Mouse (Mus musculus) lung, postnatal 14 days (tissue): ENCODE measurements around the gene Zc3h12c.

Source experiments
- DNase-seq: peaks from one replicate; pipeline ENCODE4 v3.0.0; 2021

The Zc3h12c gene

DNA sequence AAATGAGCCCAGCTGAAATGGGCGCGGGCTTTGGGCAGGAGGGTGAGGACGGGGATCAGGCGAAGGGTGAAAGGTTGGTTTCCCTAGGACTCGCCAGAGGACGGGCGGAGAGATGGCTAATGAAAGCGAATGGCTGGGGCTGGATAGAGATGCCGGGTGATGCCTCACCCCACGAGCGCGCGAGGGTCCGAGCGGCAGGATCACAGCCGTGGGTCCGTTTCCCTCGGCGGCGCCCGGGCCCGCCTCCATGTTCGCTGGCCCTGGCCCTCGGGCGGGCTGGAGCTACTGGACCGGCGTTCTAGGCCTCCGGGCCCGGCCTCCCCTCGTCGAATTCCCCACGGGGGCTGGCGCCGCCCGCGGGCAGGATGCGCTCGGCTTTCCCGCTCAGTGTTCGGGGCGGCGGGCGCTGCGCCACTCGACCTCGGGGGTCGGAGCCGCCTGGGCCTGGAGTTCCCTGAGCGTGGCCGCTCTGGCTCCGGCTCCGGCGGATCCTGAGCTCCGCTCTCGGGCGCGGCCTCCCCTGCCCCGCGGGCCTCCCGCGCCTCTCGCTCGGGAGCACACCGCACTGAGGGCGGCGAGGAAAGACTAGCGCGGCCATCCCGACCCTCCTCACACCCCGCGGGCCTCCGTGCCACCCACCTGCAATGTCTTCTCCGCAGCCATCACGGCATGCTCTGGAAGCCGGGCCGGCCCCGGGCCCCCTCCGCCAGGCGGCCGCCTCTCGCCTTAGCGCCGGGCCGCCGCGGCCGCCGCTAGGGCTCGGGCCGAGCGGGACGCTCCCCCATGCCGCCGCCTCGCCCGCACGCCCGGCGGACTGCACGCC is at the start of gene Zc3h12c:
TSS of gene Zc3h12c (minus strand) at position 710 of the 823 bp plus-strand sequence.
- peak; percentile 59 for DNase-seq

GRCm38 (mm10) chr9:52217636-52218035 is 49.3 kb upstream of the Zc3h12c start:
- no peak for DNase-seq

- no peak for DNase-seq
These were observed 46.9 kb upstream of the Zc3h12c start for GRCm38 (mm10) chr9:52215291-52215690.

GRCm38 (mm10) chr9:52212416-52212815 is 44.0 kb upstream of the Zc3h12c start:
- no peak for DNase-seq

DNA sequence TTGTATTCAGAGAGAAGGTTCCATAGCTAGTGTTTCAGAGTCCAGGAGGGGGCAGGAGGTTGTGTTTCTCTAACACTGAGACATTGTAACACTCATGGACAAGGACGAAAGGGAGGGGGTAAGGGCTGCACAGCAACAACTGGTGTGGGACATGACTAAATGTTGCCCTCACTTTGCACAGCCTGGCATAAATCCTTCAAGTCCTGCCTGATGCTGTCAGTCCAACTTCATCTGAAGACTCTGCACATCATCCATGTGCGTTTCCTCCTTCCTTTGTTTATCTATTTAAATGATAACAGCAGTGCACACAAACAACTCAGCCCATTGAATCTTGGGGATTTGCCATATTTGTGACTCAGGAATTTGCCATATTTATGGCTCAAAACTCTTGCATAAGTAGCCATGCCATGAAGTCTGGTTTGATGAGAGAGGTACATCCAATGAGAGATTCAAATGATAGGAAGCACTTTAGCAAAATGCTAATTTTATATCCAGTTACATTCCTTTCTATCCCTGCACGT is 40.2 kb upstream of the Zc3h12c start:
- DNase-seq: no peak

GRCm38 (mm10) chr9:52203189-52203588 is 34.8 kb upstream of the Zc3h12c start:
- DNase-seq: no peak

DNA sequence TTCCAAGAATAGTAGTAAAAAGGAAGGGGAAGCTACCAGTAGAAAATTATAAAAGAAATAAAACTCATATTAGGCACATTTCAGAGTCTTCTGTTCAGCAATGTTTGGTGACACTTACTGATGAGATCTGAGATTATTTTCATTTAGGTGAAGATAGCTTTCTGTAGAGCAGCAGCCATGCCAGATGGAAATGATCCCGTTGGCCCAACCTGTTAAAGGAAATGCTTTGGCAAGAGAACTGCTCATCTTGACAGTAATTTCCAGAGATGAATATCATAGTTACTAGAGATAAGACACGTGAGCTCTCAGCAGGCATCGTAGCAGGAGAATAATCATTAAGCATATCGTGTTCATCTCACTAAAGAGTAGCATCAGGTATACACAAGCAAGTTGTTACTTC is 31.9 kb upstream of the Zc3h12c start:
- no peak for DNase-seq

DNA sequence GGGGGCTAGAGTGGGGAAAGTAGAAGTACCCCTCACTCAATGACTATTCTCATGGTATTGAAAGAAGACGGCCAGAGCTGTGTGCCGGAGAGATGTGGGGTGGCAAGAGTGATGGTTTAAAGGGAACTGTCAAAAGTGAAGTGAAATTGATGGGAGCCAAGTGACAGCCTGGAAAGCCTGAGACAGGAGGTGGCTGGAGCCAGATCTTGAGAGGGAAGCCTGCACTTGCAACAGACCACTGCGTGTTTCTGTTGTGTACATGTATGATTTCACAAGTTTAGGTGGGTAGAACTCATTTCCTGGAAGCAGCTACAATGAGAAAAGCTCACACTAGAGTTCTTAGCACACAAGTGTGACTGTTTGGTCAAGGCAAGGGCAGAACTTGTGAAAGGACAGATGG is 27.5 kb upstream of the Zc3h12c start:
- no peak for DNase-seq

GRCm38 (mm10) chr9:52193851-52194250 is 25.5 kb upstream of the Zc3h12c start:
- no peak for DNase-seq

DNA sequence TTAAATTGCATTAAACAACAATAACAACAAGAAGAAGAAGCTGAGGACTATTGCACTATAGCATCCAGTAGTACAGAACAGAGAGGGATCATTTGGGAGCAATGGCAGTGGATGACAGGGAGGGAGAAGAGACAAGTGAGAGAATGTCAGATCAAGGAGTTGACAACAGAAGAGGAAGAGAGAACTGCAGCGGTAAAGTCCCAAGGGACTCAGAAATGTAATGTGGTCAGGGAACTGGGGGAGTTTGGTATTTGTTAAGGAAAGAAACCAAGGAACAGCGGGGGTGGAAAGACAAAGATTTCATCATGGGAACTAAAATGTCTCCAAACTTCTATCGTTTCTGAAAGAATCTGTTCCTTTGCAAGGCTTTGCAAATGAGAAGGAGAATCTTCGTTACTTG is 22.5 kb upstream of the Zc3h12c start:
- DNase-seq: no peak

- no peak for DNase-seq
These were observed 19.7 kb upstream of the Zc3h12c start for GRCm38 (mm10) chr9:52188106-52188505.

DNA sequence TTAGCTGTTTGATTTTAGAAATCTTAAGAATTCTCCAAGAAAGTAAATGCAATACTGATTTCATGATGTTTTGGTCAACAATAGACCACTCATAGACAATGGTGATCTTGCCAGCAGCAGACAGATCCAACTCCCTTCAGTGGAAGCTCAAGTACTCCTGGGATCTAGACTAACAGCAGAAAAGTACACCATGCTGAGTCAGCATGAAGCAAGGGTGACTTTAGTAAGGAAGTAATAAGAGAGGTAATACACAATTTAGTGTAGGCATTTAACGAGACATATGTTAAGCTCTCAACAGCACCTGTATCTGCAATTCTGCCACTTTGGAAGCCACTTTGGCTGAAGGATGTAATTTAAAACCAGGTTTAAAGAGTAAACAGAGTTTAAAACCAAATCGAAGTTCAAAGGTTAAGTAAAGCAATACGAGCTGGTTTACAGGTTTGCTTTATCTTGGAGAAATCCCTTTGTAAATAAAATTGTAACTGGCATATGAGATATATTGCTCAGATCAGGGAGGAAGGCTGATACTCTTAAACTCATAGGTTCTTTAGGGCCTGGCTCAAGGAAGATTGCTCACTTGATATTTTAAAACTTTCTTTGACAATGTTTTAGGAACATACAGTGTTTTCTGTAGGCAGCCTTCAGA is 18.0 kb upstream of the Zc3h12c start:
- no peak for DNase-seq

- no peak for DNase-seq
These were observed 13.0 kb upstream of the Zc3h12c start for GRCm38 (mm10) chr9:52181419-52181818.

- DNase-seq: no peak
These were observed 12.5 kb upstream of the Zc3h12c start for GRCm38 (mm10) chr9:52180851-52181250.

GRCm38 (mm10) chr9:52175257-52175859 is 7.0 kb upstream of the Zc3h12c start:
- no peak for DNase-seq

- no peak for DNase-seq
These were observed 6.3 kb upstream of the Zc3h12c start for GRCm38 (mm10) chr9:52174671-52175111.

DNA sequence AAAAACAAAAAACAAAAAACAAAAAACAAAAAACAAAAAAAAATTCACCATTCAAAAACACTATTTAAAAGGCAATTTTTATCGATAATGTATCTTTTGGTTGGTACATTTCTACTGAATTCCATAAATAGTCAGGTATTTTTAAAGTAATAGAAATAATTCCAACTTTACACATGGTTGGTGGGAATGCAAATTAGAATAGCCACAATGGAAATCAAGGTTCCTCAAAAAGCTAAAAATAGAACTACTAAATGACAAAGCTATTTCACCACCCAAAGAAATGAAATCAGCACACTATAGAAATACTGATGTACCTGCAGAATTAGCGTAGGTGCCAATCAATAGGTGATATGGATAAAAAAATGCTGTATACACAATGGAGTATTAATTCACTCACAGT is 5.6 kb upstream of the Zc3h12c start:
- DNase-seq: no peak

DNA sequence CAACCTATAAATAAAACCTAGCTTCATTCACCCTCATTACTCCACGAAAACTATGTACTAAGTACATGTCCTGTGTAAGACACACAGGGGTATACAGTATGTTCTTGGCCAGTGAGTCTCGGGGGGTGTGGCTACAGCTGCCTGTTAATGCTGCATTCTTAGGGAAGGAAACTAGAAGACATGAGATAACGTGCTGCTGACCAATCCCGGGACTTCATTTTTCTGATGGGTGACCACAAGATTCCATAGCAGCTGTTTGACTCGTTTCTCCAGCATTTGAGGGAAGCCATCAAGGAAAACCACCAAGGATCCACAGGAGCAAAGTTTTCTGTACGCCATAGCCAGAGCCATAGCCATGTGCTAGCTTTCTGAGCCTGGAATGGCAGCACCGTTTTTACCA is 4.2 kb upstream of the Zc3h12c start:
- DNase-seq: no peak

- no peak for DNase-seq
These were observed 2.3 kb upstream of the Zc3h12c start for GRCm38 (mm10) chr9:52170671-52171070.

DNA sequence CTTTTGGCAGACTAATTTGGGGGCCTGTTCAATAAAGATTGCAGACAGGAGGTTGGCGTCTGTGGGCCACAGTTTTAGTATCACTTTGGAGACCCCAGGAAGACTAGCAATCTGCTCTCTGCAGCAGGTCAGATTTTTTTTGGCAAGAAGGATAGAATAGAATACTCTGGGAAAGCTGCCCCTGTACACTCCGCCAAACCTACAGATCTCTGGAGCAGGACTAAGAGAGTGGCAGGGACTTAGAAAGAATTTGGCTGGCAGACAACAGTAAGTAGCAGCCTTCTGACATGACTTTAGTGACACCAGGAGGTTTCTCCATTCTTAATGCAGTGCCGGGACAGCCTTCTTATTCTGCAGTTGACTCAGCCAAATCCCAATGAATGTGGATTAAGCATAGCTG is 1.8 kb upstream of the Zc3h12c start:
- DNase-seq: no peak

- peak; percentile 77 for DNase-seq
These were observed 406 bp upstream of the Zc3h12c start for GRCm38 (mm10) chr9:52168686-52169270.

DNA sequence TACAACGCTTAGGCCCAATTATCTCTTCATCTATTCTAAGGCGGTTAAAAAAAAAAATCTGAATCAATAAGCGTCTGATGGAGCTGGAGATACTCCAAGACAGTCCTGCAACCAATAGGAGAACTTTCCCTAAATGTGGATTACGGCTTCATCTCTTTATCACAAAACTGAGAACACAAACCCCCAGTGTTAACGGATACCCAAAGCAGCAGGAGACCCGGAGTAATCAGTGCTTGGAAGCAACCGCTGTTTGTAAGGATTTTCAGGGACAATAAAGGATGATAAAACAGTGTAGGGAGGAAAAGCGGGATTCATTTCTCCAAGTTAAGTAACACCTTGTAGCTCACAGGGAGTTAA is 888 bp downstream of the Zc3h12c start:
- DNase-seq: no peak

- DNase-seq: no peak
These were observed 1.3 kb downstream of the Zc3h12c start for GRCm38 (mm10) chr9:52167084-52167483.

- DNase-seq: peak; percentile 20
These were observed 2.7 kb downstream of the Zc3h12c start for GRCm38 (mm10) chr9:52165706-52166090.
